Mouse (Mus musculus): ENCODE data around the gene Gpx3.

Gpx3 gene

GRCm38 (mm10) chr11:54865330-54866085 is 36.7 kb upstream of the Gpx3 start:
- TF ChIP-seq CTCF (conservative IDR thresholded peaks at IDR 0.05; ENCODE audit: low read length) (no peak), POU5F1 (IDR thresholded peaks at IDR 0.05; ENCODE audit: borderline replicate concordance, low read length) (no peak), NANOG (IDR thresholded peaks at IDR 0.05; ENCODE audit: borderline replicate concordance, low read length) (no peak)
- H3K36me3 ChIP-seq (ENCODE audit: insufficient read depth, low read length): peaks cover 33% of the 10 kb centered on the region
- H3K27me3 ChIP-seq (ENCODE audit: insufficient read depth, low read length): no peaks in the 10 kb centered on the region
- H3K4me3 ChIP-seq (replicated peaks; ENCODE audit: low read length): peak overlapping the region; percentile 94
- peaks cover 58% of the 10 kb centered on the region for H3K4me1 ChIP-seq (replicated peaks; ENCODE audit: low read depth, low read length)
- H3K9me3 ChIP-seq (ENCODE audit: low read length): no peaks in the 10 kb centered on the region

- Histone ChIP-seq H3K27me3 (ENCODE audit: insufficient read depth, low read length) (no peaks in the 10 kb centered on the region), H3K36me3 (ENCODE audit: insufficient read depth, low read length) (peaks cover 41% of the 10 kb centered on the region), H3K4me3 (replicated peaks; ENCODE audit: low read length) (peak within 1 kb of the TSS; percentile 94), H3K9me3 (ENCODE audit: low read length) (no peaks in the 10 kb centered on the region), H3K4me1 (replicated peaks; ENCODE audit: low read depth, low read length) (peaks cover 60% of the 10 kb centered on the region)
- TF ChIP-seq CTCF (conservative IDR thresholded peaks at IDR 0.05; ENCODE audit: low read length) (no peak), POU5F1 (IDR thresholded peaks at IDR 0.05; ENCODE audit: borderline replicate concordance, low read length) (no peak), NANOG (IDR thresholded peaks at IDR 0.05; ENCODE audit: borderline replicate concordance, low read length) (no peak)
Observed at GRCm38 (mm10) chr11:54866119-54867048, 35.9 kb upstream of the Gpx3 start, which contains the start of gene Hint1. Hint1 (plus strand) TSS chr11:54866383.

- Histone ChIP-seq H3K4me3 (replicated peaks; ENCODE audit: low read length) (peak overlapping the region; percentile 94), H3K9me3 (ENCODE audit: low read length) (no peaks in the 10 kb centered on the region), H3K36me3 (ENCODE audit: insufficient read depth, low read length) (peaks cover 48% of the 10 kb centered on the region), H3K27me3 (ENCODE audit: insufficient read depth, low read length) (no peaks in the 10 kb centered on the region), H3K4me1 (replicated peaks; ENCODE audit: low read depth, low read length) (peaks cover 62% of the 10 kb centered on the region)
- TF ChIP-seq CTCF (conservative IDR thresholded peaks at IDR 0.05; ENCODE audit: low read length) (no peak), NANOG (IDR thresholded peaks at IDR 0.05; ENCODE audit: borderline replicate concordance, low read length) (no peak), POU5F1 (IDR thresholded peaks at IDR 0.05; ENCODE audit: borderline replicate concordance, low read length) (no peak)
Observed at GRCm38 (mm10) chr11:54867049-54867385, 35.2 kb upstream of the Gpx3 start.

- TF ChIP-seq CTCF (conservative IDR thresholded peaks at IDR 0.05; ENCODE audit: low read length) (no peak), NANOG (IDR thresholded peaks at IDR 0.05; ENCODE audit: borderline replicate concordance, low read length) (no peak), POU5F1 (IDR thresholded peaks at IDR 0.05; ENCODE audit: borderline replicate concordance, low read length) (no peak)
- H3K4me3 ChIP-seq (replicated peaks; ENCODE audit: low read length): peak overlapping the region; percentile 94
- no peaks in the 10 kb centered on the region for H3K9me3 ChIP-seq (ENCODE audit: low read length)
- no peaks in the 10 kb centered on the region for H3K27me3 ChIP-seq (ENCODE audit: insufficient read depth, low read length)
- peaks cover 57% of the 10 kb centered on the region for H3K36me3 ChIP-seq (ENCODE audit: insufficient read depth, low read length)
- H3K4me1 ChIP-seq (replicated peaks; ENCODE audit: low read depth, low read length): peaks cover 58% of the 10 kb centered on the region
Observed at GRCm38 (mm10) chr11:54867903-54868434, 34.3 kb upstream of the Gpx3 start.

- no peaks in the 10 kb centered on the region for H3K27me3 ChIP-seq (ENCODE audit: insufficient read depth, low read length)
- TF ChIP-seq CTCF (conservative IDR thresholded peaks at IDR 0.05; ENCODE audit: low read length) (no peak), POU5F1 (IDR thresholded peaks at IDR 0.05; ENCODE audit: borderline replicate concordance, low read length) (no peak), NANOG (IDR thresholded peaks at IDR 0.05; ENCODE audit: borderline replicate concordance, low read length) (no peak)
- H3K4me1 ChIP-seq (replicated peaks; ENCODE audit: low read depth, low read length): peaks cover 53% of the 10 kb centered on the region
- H3K4me3 ChIP-seq (replicated peaks; ENCODE audit: low read length): peak overlapping the region; percentile 94
- H3K9me3 ChIP-seq (ENCODE audit: low read length): no peaks in the 10 kb centered on the region
- H3K36me3 ChIP-seq (ENCODE audit: insufficient read depth, low read length): peaks cover 62% of the 10 kb centered on the region
Observed at GRCm38 (mm10) chr11:54868445-54868844, 33.8 kb upstream of the Gpx3 start.

- TF ChIP-seq NANOG (IDR thresholded peaks at IDR 0.05; ENCODE audit: borderline replicate concordance, low read length) (no peak), CTCF (conservative IDR thresholded peaks at IDR 0.05; ENCODE audit: low read length) (no peak), POU5F1 (IDR thresholded peaks at IDR 0.05; ENCODE audit: borderline replicate concordance, low read length) (no peak)
- H3K9me3 ChIP-seq (ENCODE audit: low read length): no peaks in the 10 kb centered on the region
- H3K4me3 ChIP-seq (replicated peaks; ENCODE audit: low read length): no peak overlapping the region
- H3K4me1 ChIP-seq (replicated peaks; ENCODE audit: low read depth, low read length): peaks cover 51% of the 10 kb centered on the region
- no peaks in the 10 kb centered on the region for H3K27me3 ChIP-seq (ENCODE audit: insufficient read depth, low read length)
- H3K36me3 ChIP-seq (ENCODE audit: insufficient read depth, low read length): peaks cover 71% of the 10 kb centered on the region
Observed at GRCm38 (mm10) chr11:54869318-54869717, 32.9 kb upstream of the Gpx3 start.

- H3K27me3 ChIP-seq (ENCODE audit: insufficient read depth, low read length): no peaks in the 10 kb centered on the region
- TF ChIP-seq CTCF (conservative IDR thresholded peaks at IDR 0.05; ENCODE audit: low read length) (no peak), POU5F1 (IDR thresholded peaks at IDR 0.05; ENCODE audit: borderline replicate concordance, low read length) (no peak), NANOG (IDR thresholded peaks at IDR 0.05; ENCODE audit: borderline replicate concordance, low read length) (no peak)
- H3K9me3 ChIP-seq (ENCODE audit: low read length): no peaks in the 10 kb centered on the region
- H3K4me3 ChIP-seq (replicated peaks; ENCODE audit: low read length): no peak overlapping the region
- peaks cover 72% of the 10 kb centered on the region for H3K36me3 ChIP-seq (ENCODE audit: insufficient read depth, low read length)
- H3K4me1 ChIP-seq (replicated peaks; ENCODE audit: low read depth, low read length): peaks cover 38% of the 10 kb centered on the region
Observed at GRCm38 (mm10) chr11:54871831-54872537, 30.3 kb upstream of the Gpx3 start.

All from E14TG2a.4 (cell line).